Mouse (Mus musculus) kidney, postnatal 0 days (tissue): ENCODE results near the gene Vcam1. TPM values are rescaled to one million over a fixed set of nuclear protein-coding genes. Genes with fewer than 3 reads are reported as not detected.

Source experiments
- ATAC-seq: fragments of 200-750 bp; cut with Nextera tagmentation; replicated peaks from 2 replicates; pipeline ENCODE4 v1.8.0; 2017; ENCODE audit warnings: low read depth, moderate number of reproducible peaks, moderate TSS enrichment, moderate library complexity; ENCODE audit not compliant: low FRiP score
- DNase-seq: peaks from one replicate; pipeline ENCODE4 v3.0.0-alpha.2; 2016; ENCODE audit warnings: low spot score
- H3K27ac ChIP-seq: fragments of 300-500 bp; sonication (generic); 2 replicates; pipeline ENCODE4 v1.5.1; 2014; ENCODE audit warnings: mild to moderate bottlenecking
- H3K27me3 ChIP-seq: fragments of 300-500 bp; sonication (generic); 2 replicates; pipeline ENCODE4 v1.6.1; 2014; ENCODE audit warnings: low read length, mixed read lengths; ENCODE audit not compliant: insufficient read depth
- H3K36me3 ChIP-seq: fragments of 300-500 bp; sonication (generic); 2 replicates; pipeline ENCODE4 v1.6.1; 2014; ENCODE audit warnings: low read length, mixed read lengths; ENCODE audit not compliant: insufficient read depth
- H3K4me1 ChIP-seq: fragments of 300-500 bp; sonication (generic); replicated peaks from 2 replicates; pipeline ENCODE4 v1.6.1; 2014; ENCODE audit warnings: antibody characterized with exemption, low read length, mixed read lengths; ENCODE audit not compliant: insufficient read depth
- H3K4me2 ChIP-seq: fragments of 300-500 bp; sonication (generic); 2 replicates; pipeline ENCODE4 v1.6.1; 2014; ENCODE audit warnings: mild to moderate bottlenecking, low read length, moderate library complexity, mixed read lengths
- H3K4me3 ChIP-seq: fragments of 300-500 bp; sonication (generic); replicated peaks from 2 replicates; pipeline ENCODE4 v1.5.1; 2014; ENCODE audit warnings: low read depth, low read length
- H3K9ac ChIP-seq: fragments of 300-500 bp; sonication (generic); 2 replicates; pipeline ENCODE4 v1.6.1; 2014; ENCODE audit warnings: low read depth, low read length
- H3K9me3 ChIP-seq: fragments of 300-500 bp; sonication (generic); replicated peaks from 2 replicates; pipeline ENCODE4 v1.6.1; 2016; ENCODE audit warnings: low read length, inconsistent platforms, mixed read lengths
- CTCF ChIP-seq: IDR thresholded peaks from 2 replicates; pipeline ENCODE4 v1.5.1; 2016; ENCODE audit warnings: antibody characterized with exemption, low read depth, mild to moderate bottlenecking, moderate library complexity
- WGBS: fragments of 180-500 bp; shearing (Covaris S2); extraction: QIAGEN DNeasy Blood & Tissue Kit; methylation state at CpG from one replicate; pipeline ENCODE4 v1.1.7; 2014; 5-methylcytosine and 5-hydroxymethylcytosine counted together
- polyA plus RNA-seq: library from polyadenylated mRNA; unstranded; fragments of >200 nt; fragmentation: Nextera tagmentation; extraction: Ambion mirVana; gene quantifications from 2 replicates; pipeline ENCODE4 v1.2.1, GENCODE M21; 2015

The Vcam1 gene
- polyA plus RNA-seq, 1 experiment from 2014 or later = 22.3 TPM

DNA sequence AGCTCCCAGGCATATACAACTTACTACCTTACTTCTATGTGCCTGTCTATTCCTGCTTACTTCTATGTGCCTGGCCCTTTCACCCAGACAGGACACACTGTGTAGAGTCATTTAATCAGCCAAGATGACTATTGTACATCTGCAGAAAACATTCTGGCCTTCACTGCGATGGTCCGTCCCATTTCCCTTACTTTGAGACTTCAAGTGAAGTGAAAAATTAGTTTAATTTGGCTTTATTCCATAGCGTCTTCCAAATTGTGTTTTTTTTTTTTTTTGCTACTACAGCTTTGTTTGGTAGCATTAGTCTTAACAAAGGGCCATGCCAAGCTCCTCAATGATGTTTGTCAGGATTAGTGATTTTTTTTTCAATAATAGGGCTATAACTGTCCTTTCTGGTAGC is 33.6 kb downstream of the Vcam1 start:
- Histone ChIP-seq H3K4me3 (no peak overlapping the region), H3K9ac (no peak overlapping the region), H3K27ac (no peak overlapping the region), H3K27me3 (no peaks in the 10 kb centered on the region), H3K4me1 (no peaks in the 10 kb centered on the region), H3K36me3 (no peaks in the 10 kb centered on the region), H3K4me2 (no peak overlapping the region), H3K9me3 (no peaks in the 10 kb centered on the region)
- ATAC-seq (no peak), DNase-seq (no peak)
- TF ChIP-seq CTCF = no peak
- 60% methylated on average over 3 of the region's 3 CpGs for WGBS

DNA sequence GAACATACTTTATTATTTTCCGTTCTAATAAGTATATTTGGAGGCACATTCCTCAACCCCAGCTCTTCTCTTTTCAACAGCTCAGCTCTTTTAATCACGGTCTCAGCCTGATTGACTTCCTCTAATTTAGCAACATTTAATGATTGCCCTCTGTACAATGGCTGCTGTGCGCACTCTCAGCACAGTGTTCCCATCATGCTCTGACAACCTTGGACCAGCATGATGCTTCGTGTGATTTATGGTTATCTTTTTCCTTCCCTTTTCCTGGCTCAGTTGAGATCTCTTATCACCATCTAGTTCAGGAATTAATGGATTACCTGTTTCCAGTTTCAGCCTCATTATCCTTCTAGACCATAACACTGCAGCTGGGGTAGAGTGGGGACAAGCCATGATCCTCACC is 34.2 kb downstream of the Vcam1 start:
- 71% methylated on average over 4 of the region's 4 CpGs for WGBS
- Histone ChIP-seq H3K4me3 (no peak overlapping the region), H3K4me2 (no peak overlapping the region), H3K4me1 (no peaks in the 10 kb centered on the region), H3K27me3 (no peaks in the 10 kb centered on the region), H3K36me3 (no peaks in the 10 kb centered on the region), H3K9ac (no peak overlapping the region), H3K27ac (no peak overlapping the region), H3K9me3 (no peaks in the 10 kb centered on the region)
- TF ChIP-seq CTCF = no peak
- ATAC-seq = no peak
- DNase-seq = no peak

DNA sequence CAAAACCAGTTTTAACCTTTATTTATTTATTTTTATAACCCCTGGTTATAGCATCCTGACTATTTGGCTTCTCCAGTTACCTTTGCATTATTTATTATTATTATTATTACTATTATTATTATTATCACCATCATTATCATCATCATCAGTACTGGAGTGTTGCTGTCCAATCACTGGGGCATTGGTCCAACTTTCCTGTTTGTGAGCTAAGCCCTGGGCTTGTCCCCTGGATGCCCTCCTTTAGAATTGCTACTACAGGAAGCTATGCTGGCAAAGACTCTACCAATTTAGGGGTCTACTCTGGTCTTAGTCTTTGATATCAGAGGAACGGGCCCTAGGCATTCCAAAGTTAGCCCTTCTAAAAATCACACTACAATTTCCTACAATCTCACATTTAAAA is 34.6 kb downstream of the Vcam1 start:
- no peak for ATAC-seq
- H3K4me1 ChIP-seq = no peaks in the 10 kb centered on the region

DNA sequence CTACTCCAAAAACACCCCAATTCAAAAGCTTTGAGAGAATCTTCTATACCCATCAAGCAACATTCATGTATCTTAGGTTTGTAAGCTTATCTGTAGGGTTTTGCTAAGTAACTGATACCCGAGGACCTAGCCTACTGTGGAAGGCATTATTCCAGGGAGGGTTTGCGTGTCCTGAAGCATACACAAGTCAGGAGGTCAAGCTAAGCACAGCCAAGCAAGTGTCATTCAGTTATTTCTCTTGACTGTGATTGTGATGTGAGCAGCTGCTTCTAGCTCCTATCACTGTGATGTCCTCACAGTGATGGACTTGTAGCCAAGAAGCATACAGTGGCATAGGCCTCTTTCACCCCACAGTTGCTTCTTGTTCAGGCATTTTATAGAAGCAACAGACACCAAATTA is 35.2 kb downstream of the Vcam1 start:
- H3K4me3 ChIP-seq = no peak overlapping the region
- no peaks in the 10 kb centered on the region for H3K4me1 ChIP-seq
- no peak for ATAC-seq
- no peak overlapping the region for H3K4me2 ChIP-seq
- no peaks in the 10 kb centered on the region for H3K9me3 ChIP-seq
- H3K27me3 ChIP-seq = no peaks in the 10 kb centered on the region
- no peaks in the 10 kb centered on the region for H3K36me3 ChIP-seq
- no peak for DNase-seq
- H3K27ac ChIP-seq = no peak overlapping the region
- no peak overlapping the region for H3K9ac ChIP-seq
- WGBS = 59% methylated on average over 2 of the region's 2 CpGs
- TF ChIP-seq CTCF = no peak

More for the DNA sequence above, 34.6 kb downstream of the Vcam1 start:
- 74% methylated on average over 1 of the region's 1 CpGs for WGBS
- no peak overlapping the region for H3K9ac ChIP-seq
- H3K36me3 ChIP-seq = no peaks in the 10 kb centered on the region
- H3K4me2 ChIP-seq = no peak overlapping the region
- no peaks in the 10 kb centered on the region for H3K27me3 ChIP-seq
- DNase-seq = no peak
- H3K27ac ChIP-seq = no peak overlapping the region
- no peak overlapping the region for H3K4me3 ChIP-seq
- H3K9me3 ChIP-seq = no peaks in the 10 kb centered on the region
- no peak for TF ChIP-seq CTCF

DNA sequence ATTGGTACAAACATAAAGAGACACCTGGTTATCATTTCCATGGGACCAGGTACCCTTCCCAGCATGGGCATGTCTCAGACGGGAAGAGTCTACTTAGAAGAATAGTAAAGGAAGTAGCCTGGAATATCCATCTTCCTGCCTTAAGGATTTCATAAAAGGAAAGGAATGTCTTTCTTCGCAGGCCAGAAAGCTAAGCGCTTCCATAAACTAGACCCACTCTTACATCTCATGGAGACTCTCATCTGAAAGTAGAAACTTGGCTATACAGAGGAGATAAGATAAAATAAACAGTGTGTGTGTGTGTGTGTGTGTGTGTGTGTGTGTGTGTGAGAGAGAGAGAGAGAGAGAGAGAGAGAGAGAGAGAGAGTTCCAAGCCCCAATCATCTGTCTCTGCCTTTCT is 36.9 kb downstream of the Vcam1 start:
- no peak for DNase-seq
- Histone ChIP-seq H3K9ac (no peak overlapping the region), H3K4me2 (no peak overlapping the region), H3K9me3 (0 out of 2 replicates have a peak, but pooled peaks cover 4% of the 10 kb centered on the region), H3K4me3 (no peak overlapping the region), H3K36me3 (no peaks in the 10 kb centered on the region), H3K4me1 (no peaks in the 10 kb centered on the region), H3K27me3 (no peaks in the 10 kb centered on the region), H3K27ac (no peak overlapping the region)
- no peak for TF ChIP-seq CTCF
- 74% methylated on average over 3 of the region's 3 CpGs for WGBS
- no peak for ATAC-seq

DNA sequence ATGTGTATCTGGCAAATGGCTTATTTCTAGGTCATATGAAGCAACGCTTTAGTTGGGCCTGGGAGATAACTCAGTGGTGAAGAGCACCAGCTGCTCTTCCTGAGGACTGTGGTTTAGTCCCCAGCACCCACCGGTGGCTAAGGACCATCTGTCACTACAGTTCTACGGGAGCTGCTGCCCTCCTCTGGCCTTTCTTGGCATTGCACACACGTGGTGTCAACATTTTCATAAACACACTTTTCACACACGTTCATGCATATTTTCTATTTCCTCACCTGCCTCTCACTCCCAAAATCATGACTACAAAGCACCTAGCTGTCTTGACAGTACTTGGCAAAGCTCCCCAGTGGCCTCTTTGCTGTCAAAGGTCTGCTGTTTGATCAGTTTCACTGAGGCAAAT is 37.8 kb downstream of the Vcam1 start:
- Histone ChIP-seq H3K4me1 (no peaks in the 10 kb centered on the region), H3K4me3 (no peak overlapping the region), H3K36me3 (no peaks in the 10 kb centered on the region), H3K27ac (no peak overlapping the region), H3K9me3 (0 out of 2 replicates have a peak, but pooled peaks cover 4% of the 10 kb centered on the region), H3K9ac (no peak overlapping the region), H3K4me2 (no peak overlapping the region), H3K27me3 (no peaks in the 10 kb centered on the region)
- DNase-seq = no peak
- no peak for ATAC-seq
- TF ChIP-seq CTCF = 0 out of 2 replicates have a peak, but pooled peaks have one; percentile 19
- 87% methylated on average over 5 of the region's 5 CpGs for WGBS

DNA sequence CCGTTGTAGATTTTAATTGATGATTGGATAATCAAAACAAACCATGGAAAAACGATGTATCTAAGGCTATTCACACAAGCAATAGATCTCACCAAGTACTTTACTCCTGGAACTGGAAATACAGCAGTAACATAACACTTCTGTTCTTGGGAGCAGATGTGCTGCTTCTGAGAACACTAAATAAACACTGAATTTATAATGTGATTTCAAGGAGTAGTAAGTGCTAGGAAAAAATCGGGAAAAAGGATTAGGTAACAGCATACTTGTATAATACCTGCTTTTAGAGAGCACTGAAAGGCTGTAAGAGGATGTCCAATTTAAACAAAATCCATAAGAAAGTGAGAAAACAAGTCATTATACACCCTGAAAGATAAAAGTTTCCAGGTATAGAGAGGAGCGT is 43.5 kb downstream of the Vcam1 start:
- 47% methylated on average over 4 of the region's 4 CpGs for WGBS
- H3K4me3 ChIP-seq = no peak overlapping the region
- no peak overlapping the region for H3K9ac ChIP-seq

More for the DNA sequence above, 43.5 kb downstream of the Vcam1 start:
- Histone ChIP-seq H3K27ac (no peak overlapping the region), H3K27me3 (no peaks in the 10 kb centered on the region), H3K9me3 (0 out of 2 replicates have a peak, but pooled peaks cover 4% of the 10 kb centered on the region), H3K4me2 (no peak overlapping the region), H3K36me3 (no peaks in the 10 kb centered on the region), H3K4me1 (no peaks in the 10 kb centered on the region)
- DNase-seq = no peak
- ATAC-seq = no peak
- TF ChIP-seq CTCF = no peak
